Mouse (Mus musculus) bone marrow macrophage, adult 2 months (primary cell): ENCODE results near the gene Sptssb.

Experiments used
- CTCF ChIP-seq: IDR thresholded peaks from 2 replicates; pipeline ENCODE4 v1.5.1; 2012; ENCODE audit warnings: low read depth, mild to moderate bottlenecking, low read length, moderate library complexity
- POLR2A ChIP-seq: IDR thresholded peaks from 2 replicates; pipeline ENCODE4 v1.6.1; 2012; ENCODE audit warnings: mild to moderate bottlenecking, low read depth, low read length, borderline replicate concordance

DNA sequence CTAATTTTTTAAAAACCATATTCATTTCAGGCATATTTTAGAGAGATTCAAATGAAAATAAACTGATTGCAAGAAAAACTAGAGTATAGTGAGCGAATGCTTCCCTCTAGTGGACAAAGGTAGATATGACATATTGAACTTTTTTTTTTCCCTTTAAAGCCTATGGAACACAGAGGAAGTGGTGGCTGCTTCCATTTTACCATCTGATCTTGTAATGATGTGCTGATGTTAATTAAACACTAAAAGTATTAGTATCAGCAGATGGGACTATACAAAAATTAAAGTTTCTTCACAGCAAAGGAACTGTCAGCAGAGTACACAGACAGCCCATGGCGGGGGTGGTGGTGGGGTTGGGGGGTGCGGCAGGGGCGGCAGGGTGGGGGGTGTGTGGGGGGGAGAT lies 48.3 kb upstream of the Sptssb start:
- TF ChIP-seq CTCF (no peak), POLR2A (no peak)
